Mouse (Mus musculus): ENCODE data around the gene Slc6a4. TPM values are rescaled to one million over a fixed set of nuclear protein-coding genes. Genes with fewer than 3 reads are reported as not detected.
A peak's percentile ranks its signal among the peaks of the same experiment; 100 is the strongest.

Gene Slc6a4
- polyA plus RNA-seq, 2 experiments = 1.6 to 2.4 TPM

GRCm38 (mm10) chr11:76981570-76982141 is 16.7 kb upstream of the Slc6a4 start:
- Histone ChIP-seq H3K9ac (replicated peaks) (no peak overlapping the region), H3K4me1 (replicated peaks; ENCODE audit: control insufficient read depth in 2 of 2, insufficient read depth in 2 of 2, low read length in 1 of 2) (peaks cover 0 to 14% of the 10 kb centered on the region in 2 experiments; a peak in 2 of 4 replicates), H3K27me3 (ENCODE audit: control insufficient read depth, insufficient read depth, low read length) (no peaks in the 10 kb centered on the region), H3K36me3 (replicated peaks; ENCODE audit: control insufficient read depth, insufficient read depth, low read depth) (peaks cover 4% of the 10 kb centered on the region), H3K4me3 (ENCODE audit: insufficient read depth in 1 of 2, low read depth in 2 of 2, low read length in 2 of 2) (no peak overlapping the region), H3K4me2 (ENCODE audit: low read depth) (no peak overlapping the region), H3K27ac (no peak overlapping the region), H3K9me3 (ENCODE audit: control insufficient read depth, low read length) (no peaks in the 10 kb centered on the region)
- DNase-seq (ENCODE audit: low read depth in 3 of 3, low spot score in 3 of 3) (no peak), ATAC-seq (ENCODE audit: insufficient read depth) (no peak)
- TF ChIP-seq CTCF (IDR thresholded peaks at IDR 0.05; ENCODE audit: low read depth) = no peak
- no peak for TF ChIP-seq EP300 (IDR thresholded peaks at IDR 0.05; ENCODE audit: low read depth)
- 52% methylated on average over 5 of the region's 5 CpGs for WGBS (ENCODE audit: insufficient replicate concordance)

- no peaks in the 10 kb centered on the region for H3K9me3 ChIP-seq (ENCODE audit: control insufficient read depth, low read length)
- 76% methylated on average over 4 of the region's 4 CpGs for WGBS (ENCODE audit: insufficient replicate concordance)
- no peak overlapping the region for H3K27ac ChIP-seq
- peaks cover 0 to 14% of the 10 kb centered on the region in 2 experiments; a peak in 2 of 4 replicates for H3K4me1 ChIP-seq (replicated peaks; ENCODE audit: control insufficient read depth in 2 of 2, insufficient read depth in 2 of 2, low read length in 1 of 2)
- ATAC-seq (ENCODE audit: insufficient read depth) = no peak
- H3K4me2 ChIP-seq (ENCODE audit: low read depth) = no peak overlapping the region
- H3K4me3 ChIP-seq (ENCODE audit: insufficient read depth in 1 of 2, low read depth in 2 of 2, low read length in 2 of 2) = no peak overlapping the region
- no peak for DNase-seq (ENCODE audit: low read depth in 3 of 3, low spot score in 3 of 3)
- no peak overlapping the region for H3K9ac ChIP-seq (replicated peaks)
- TF ChIP-seq EP300 (IDR thresholded peaks at IDR 0.05; ENCODE audit: low read depth) (no peak), CTCF (IDR thresholded peaks at IDR 0.05; ENCODE audit: low read depth) (no peak)
- H3K27me3 ChIP-seq (ENCODE audit: control insufficient read depth, insufficient read depth, low read length) = no peaks in the 10 kb centered on the region
- peaks cover 7% of the 10 kb centered on the region for H3K36me3 ChIP-seq (replicated peaks; ENCODE audit: control insufficient read depth, insufficient read depth, low read depth)
Measured at GRCm38 (mm10) chr11:76982415-76982814, 16.0 kb upstream of the Slc6a4 start.

- Histone ChIP-seq H3K9me3 (ENCODE audit: control insufficient read depth, low read length) (no peaks in the 10 kb centered on the region), H3K36me3 (replicated peaks; ENCODE audit: control insufficient read depth, insufficient read depth, low read depth) (peaks cover 11% of the 10 kb centered on the region), H3K9ac (replicated peaks) (no peak overlapping the region)
Measured at GRCm38 (mm10) chr11:76983641-76984040, 14.8 kb upstream of the Slc6a4 start.

DNA sequence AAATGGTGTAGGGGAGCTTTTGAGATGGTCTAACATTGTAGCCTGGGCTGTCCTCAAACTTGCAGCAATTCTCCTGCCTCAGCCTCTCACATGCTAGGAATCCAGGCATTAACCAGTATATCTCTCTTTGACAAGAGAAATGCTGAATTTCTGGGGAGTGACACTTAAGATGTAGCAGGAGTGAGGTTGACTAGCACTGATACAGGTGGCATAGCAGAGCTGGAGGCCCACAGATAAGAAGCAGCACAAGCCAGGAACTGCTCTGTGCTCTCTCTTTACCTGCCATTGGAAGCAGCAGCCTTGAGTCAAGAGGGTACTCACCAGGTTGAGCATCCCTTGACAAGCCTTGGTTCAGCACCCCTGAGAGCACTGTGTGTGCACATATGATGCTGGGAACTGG is 14.2 kb upstream of the Slc6a4 start:
- Histone ChIP-seq H3K27me3 (ENCODE audit: control insufficient read depth, insufficient read depth, low read length) (no peaks in the 10 kb centered on the region), H3K4me1 (replicated peaks; ENCODE audit: control insufficient read depth in 2 of 2, insufficient read depth in 2 of 2, low read length in 1 of 2) (peaks cover 0 to 14% of the 10 kb centered on the region in 2 experiments; a peak in 2 of 4 replicates), H3K9me3 (ENCODE audit: control insufficient read depth, low read length) (no peaks in the 10 kb centered on the region), H3K4me3 (ENCODE audit: insufficient read depth in 1 of 2, low read depth in 2 of 2, low read length in 2 of 2) (no peak overlapping the region), H3K9ac (replicated peaks) (no peak overlapping the region), H3K4me2 (ENCODE audit: low read depth) (no peak overlapping the region), H3K36me3 (replicated peaks; ENCODE audit: control insufficient read depth, insufficient read depth, low read depth) (peaks cover 11% of the 10 kb centered on the region), H3K27ac (no peak overlapping the region)
- ATAC-seq (ENCODE audit: insufficient read depth) (0 out of 2 replicates have a peak, but pooled peaks have one; percentile 35), DNase-seq (ENCODE audit: low read depth in 3 of 3, low spot score in 3 of 3) (no peak)
- TF ChIP-seq CTCF (IDR thresholded peaks at IDR 0.05; ENCODE audit: low read depth) = no peak
- TF ChIP-seq EP300 (IDR thresholded peaks at IDR 0.05; ENCODE audit: low read depth) = no peak

More at GRCm38 (mm10) chr11:76983641-76984040, 14.8 kb upstream of the Slc6a4 start:
- 23% methylated on average over 5 of the region's 5 CpGs for WGBS (ENCODE audit: insufficient replicate concordance)
- no peak overlapping the region for H3K4me2 ChIP-seq (ENCODE audit: low read depth)
- no peak overlapping the region for H3K27ac ChIP-seq
- TF ChIP-seq CTCF (IDR thresholded peaks at IDR 0.05; ENCODE audit: low read depth) (no peak), EP300 (IDR thresholded peaks at IDR 0.05; ENCODE audit: low read depth) (no peak)
- H3K4me3 ChIP-seq (ENCODE audit: insufficient read depth in 1 of 2, low read depth in 2 of 2, low read length in 2 of 2) = no peak overlapping the region
- peaks cover 0 to 14% of the 10 kb centered on the region in 2 experiments; a peak in 2 of 4 replicates for H3K4me1 ChIP-seq (replicated peaks; ENCODE audit: control insufficient read depth in 2 of 2, insufficient read depth in 2 of 2, low read length in 1 of 2)
- H3K27me3 ChIP-seq (ENCODE audit: control insufficient read depth, insufficient read depth, low read length) = no peaks in the 10 kb centered on the region
- ATAC-seq (ENCODE audit: insufficient read depth) (peak; percentile 50; the same call in 1 of the 2 replicates), DNase-seq (ENCODE audit: low read depth in 3 of 3, low spot score in 3 of 3) (no peak)

DNA sequence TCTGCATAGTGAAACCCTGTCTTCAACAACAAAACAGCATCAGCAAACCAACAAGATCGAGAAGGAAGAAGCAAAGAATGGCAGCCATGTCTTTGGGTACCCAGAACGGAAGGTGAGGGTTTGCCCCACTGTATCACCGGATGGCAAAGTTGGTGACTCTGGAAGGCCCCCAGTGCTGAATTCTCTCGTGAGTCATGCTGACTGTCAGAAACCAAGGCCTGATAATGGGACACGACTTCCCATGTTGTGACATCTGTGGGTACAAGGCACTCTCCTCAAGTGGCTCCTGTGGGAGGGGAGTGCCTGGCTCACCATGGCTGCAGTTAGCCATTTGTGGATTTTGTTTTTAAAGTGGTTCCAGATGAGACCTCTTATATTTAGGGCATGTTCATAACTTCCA is 7.6 kb upstream of the Slc6a4 start:
- peaks cover 0 to 2% of the 10 kb centered on the region in 2 experiments; a peak in 1 of 4 replicates for H3K4me1 ChIP-seq (replicated peaks; ENCODE audit: control insufficient read depth in 2 of 2, insufficient read depth in 2 of 2, low read length in 1 of 2)
- no peak overlapping the region for H3K9ac ChIP-seq (replicated peaks)
- 35% methylated on average over 5 of the region's 5 CpGs for WGBS (ENCODE audit: insufficient replicate concordance)
- DNase-seq (ENCODE audit: low read depth in 3 of 3, low spot score in 3 of 3) = no peak
- H3K9me3 ChIP-seq (ENCODE audit: control insufficient read depth, low read length) = no peaks in the 10 kb centered on the region
- ATAC-seq (ENCODE audit: insufficient read depth) = no peak
- no peak overlapping the region for H3K4me3 ChIP-seq (ENCODE audit: insufficient read depth in 1 of 2, low read depth in 2 of 2, low read length in 2 of 2)
- no peaks in the 10 kb centered on the region for H3K27me3 ChIP-seq (ENCODE audit: control insufficient read depth, insufficient read depth, low read length)
- peaks cover 11% of the 10 kb centered on the region for H3K36me3 ChIP-seq (replicated peaks; ENCODE audit: control insufficient read depth, insufficient read depth, low read depth)
- no peak for TF ChIP-seq CTCF (IDR thresholded peaks at IDR 0.05; ENCODE audit: low read depth)
- no peak for TF ChIP-seq EP300 (IDR thresholded peaks at IDR 0.05; ENCODE audit: low read depth)
- H3K4me2 ChIP-seq (ENCODE audit: low read depth) = no peak overlapping the region
- no peak overlapping the region for H3K27ac ChIP-seq
